Mouse (Mus musculus) limb, embryonic 12.5 days (tissue): ENCODE results near the gene Mertk. TPM values are rescaled to one million over a fixed set of nuclear protein-coding genes. Genes with fewer than 3 reads are reported as not detected.
A peak's percentile ranks its signal among the peaks of the same experiment; 100 is the strongest.

Experiments used
- ATAC-seq: fragments of 200-750 bp; cut with Nextera tagmentation; 2 replicates; pipeline ENCODE4 v1.8.0; 2017; ENCODE audit warnings: low read depth, moderate TSS enrichment; ENCODE audit not compliant: insufficient number of reproducible peaks, insufficient read depth, low FRiP score, low TSS enrichment
- H3K27ac ChIP-seq: fragments of 300-500 bp; sonication (generic); 2 replicates; pipeline ENCODE4 v1.5.1; 2016; ENCODE audit warnings: mild to moderate bottlenecking, moderate library complexity
- H3K27me3 ChIP-seq: fragments of 300-500 bp; sonication (generic); 2 replicates; pipeline ENCODE4 v1.6.1; 2016; ENCODE audit warnings: mild to moderate bottlenecking, moderate library complexity
- H3K36me3 ChIP-seq: fragments of 300-500 bp; sonication (generic); 2 replicates; pipeline ENCODE4 v1.6.1; 2016; ENCODE audit warnings: mild to moderate bottlenecking, moderate library complexity
- H3K4me1 ChIP-seq: fragments of 300-500 bp; sonication (generic); replicated peaks from 2 replicates; pipeline ENCODE4 v1.6.1; 2016
- H3K4me2 ChIP-seq: fragments of 300-500 bp; sonication (generic); 2 replicates; pipeline ENCODE4 v1.6.1; 2016; ENCODE audit warnings: mild to moderate bottlenecking, moderate library complexity
- H3K4me3 ChIP-seq: fragments of 300-500 bp; sonication (generic); replicated peaks from 2 replicates; pipeline ENCODE4 v1.5.1; 2016; ENCODE audit warnings: mild to moderate bottlenecking
- H3K9ac ChIP-seq: fragments of 300-500 bp; sonication (generic); replicated peaks from 2 replicates; pipeline ENCODE4 v1.6.1; 2016; ENCODE audit warnings: mild to moderate bottlenecking, moderate library complexity
- H3K9me3 ChIP-seq: fragments of 300-500 bp; sonication (generic); 2 replicates; pipeline ENCODE4 v1.6.1; 2016; ENCODE audit warnings: mild to moderate bottlenecking, moderate library complexity
- WGBS: fragments of 180-500 bp; shearing (Covaris S2); methylation state at CpG from one replicate; pipeline ENCODE4 v1.1.7; 2016; 5-methylcytosine and 5-hydroxymethylcytosine counted together
- polyA plus RNA-seq: library from polyadenylated mRNA; unstranded; fragments of >200 nt; fragmentation: Nextera tagmentation; extraction: Ambion mirVana; gene quantifications from 2 replicates; pipeline ENCODE4 v1.2.1, GENCODE M21; 2016

Gene Mertk
- polyA plus RNA-seq, 1 experiment from 2014 or later: 20.0 TPM

- H3K4me2 ChIP-seq: no peak overlapping the region
- no peak overlapping the region for H3K9ac ChIP-seq
- H3K27ac ChIP-seq: no peak overlapping the region
- peaks cover 8% of the 10 kb centered on the region for H3K4me1 ChIP-seq
- ATAC-seq: no peak
- H3K27me3 ChIP-seq: no peaks in the 10 kb centered on the region
- H3K4me3 ChIP-seq: no peak overlapping the region
- peaks cover 8% of the 10 kb centered on the region for H3K9me3 ChIP-seq
- WGBS: 90% methylated on average over 5 of the region's 5 CpGs
- H3K36me3 ChIP-seq: peaks cover 39% of the 10 kb centered on the region
These were observed 23.5 kb downstream of the Mertk start for GRCm38 (mm10) chr2:128722106-128722710.

GRCm38 (mm10) chr2:128726067-128726466 is 27.3 kb downstream of the Mertk start:
- no peak overlapping the region for H3K4me3 ChIP-seq
- peaks cover 13% of the 10 kb centered on the region for H3K4me1 ChIP-seq
- no peak overlapping the region for H3K4me2 ChIP-seq
- peaks cover 44% of the 10 kb centered on the region for H3K36me3 ChIP-seq
- 79% methylated on average over 5 of the region's 5 CpGs for WGBS
- ATAC-seq: no peak
- no peak overlapping the region for H3K27ac ChIP-seq
- H3K9ac ChIP-seq: no peak overlapping the region
- H3K27me3 ChIP-seq: no peaks in the 10 kb centered on the region
- H3K9me3 ChIP-seq: peaks cover 3% of the 10 kb centered on the region

- Histone ChIP-seq H3K4me2 (no peak overlapping the region), H3K9me3 (no peaks in the 10 kb centered on the region), H3K9ac (no peak overlapping the region), H3K4me3 (no peak overlapping the region), H3K36me3 (peaks cover 44% of the 10 kb centered on the region), H3K27ac (no peak overlapping the region), H3K4me1 (peaks cover 14% of the 10 kb centered on the region), H3K27me3 (no peaks in the 10 kb centered on the region)
- no peak for ATAC-seq
- WGBS: 86% methylated on average over 7 of the region's 7 CpGs
These were observed 27.9 kb downstream of the Mertk start for GRCm38 (mm10) chr2:128726626-128727025.

- peaks cover 54% of the 10 kb centered on the region for H3K36me3 ChIP-seq
- no peaks in the 10 kb centered on the region for H3K9me3 ChIP-seq
- no peak overlapping the region for H3K9ac ChIP-seq
- H3K4me3 ChIP-seq: no peak overlapping the region
- H3K4me1 ChIP-seq: peaks cover 17% of the 10 kb centered on the region
- WGBS: 56% methylated on average over 3 of the region's 3 CpGs
- ATAC-seq: no peak
- no peaks in the 10 kb centered on the region for H3K27me3 ChIP-seq
- 0 out of 2 replicates have a peak overlapping the region, but pooled peaks have one; percentile 17 for H3K27ac ChIP-seq
- no peak overlapping the region for H3K4me2 ChIP-seq
These were observed 28.8 kb downstream of the Mertk start for GRCm38 (mm10) chr2:128727552-128727951.

GRCm38 (mm10) chr2:128728066-128728465 is 29.3 kb downstream of the Mertk start:
- WGBS: 91% methylated on average over 4 of the region's 4 CpGs
- H3K4me3 ChIP-seq: no peak overlapping the region
- ATAC-seq: no peak
- H3K27ac ChIP-seq: no peak overlapping the region
- peaks cover 18% of the 10 kb centered on the region for H3K4me1 ChIP-seq
- peaks cover 57% of the 10 kb centered on the region for H3K36me3 ChIP-seq
- H3K9ac ChIP-seq: no peak overlapping the region
- H3K27me3 ChIP-seq: no peaks in the 10 kb centered on the region
- H3K9me3 ChIP-seq: no peaks in the 10 kb centered on the region
- H3K4me2 ChIP-seq: no peak overlapping the region

- Histone ChIP-seq H3K36me3 (peaks cover 50% of the 10 kb centered on the region), H3K4me2 (no peak overlapping the region), H3K4me1 (peaks cover 26% of the 10 kb centered on the region), H3K27ac (peak overlapping the region; percentile 19; the same call in 1 of the 2 replicates), H3K4me3 (no peak overlapping the region), H3K9ac (no peak overlapping the region), H3K9me3 (no peaks in the 10 kb centered on the region), H3K27me3 (no peaks in the 10 kb centered on the region)
- WGBS: 21% methylated on average over 7 of the region's 7 CpGs
- no peak for ATAC-seq
These were observed 30.4 kb downstream of the Mertk start for GRCm38 (mm10) chr2:128729141-128729540.

- 64% methylated on average over 10 of the region's 10 CpGs for WGBS
- no peak for ATAC-seq
- Histone ChIP-seq H3K4me2 (no peak overlapping the region), H3K27me3 (no peaks in the 10 kb centered on the region), H3K27ac (no peak overlapping the region), H3K9me3 (no peaks in the 10 kb centered on the region), H3K4me3 (no peak overlapping the region), H3K9ac (no peak overlapping the region), H3K4me1 (peaks cover 39% of the 10 kb centered on the region), H3K36me3 (peaks cover 65% of the 10 kb centered on the region)
These were observed 32.8 kb downstream of the Mertk start for GRCm38 (mm10) chr2:128731514-128731913.

GRCm38 (mm10) chr2:128731951-128732350 is 33.2 kb downstream of the Mertk start:
- Histone ChIP-seq H3K27ac (no peak overlapping the region), H3K27me3 (no peaks in the 10 kb centered on the region), H3K9ac (no peak overlapping the region), H3K4me1 (peaks cover 39% of the 10 kb centered on the region), H3K9me3 (no peaks in the 10 kb centered on the region), H3K4me3 (no peak overlapping the region), H3K4me2 (no peak overlapping the region), H3K36me3 (peaks cover 70% of the 10 kb centered on the region)
- WGBS: 78% methylated on average over 1 of the region's 1 CpGs
- no peak for ATAC-seq

GRCm38 (mm10) chr2:128735089-128735488 is 36.3 kb downstream of the Mertk start:
- Histone ChIP-seq H3K4me3 (no peak overlapping the region), H3K27ac (no peak overlapping the region), H3K27me3 (no peaks in the 10 kb centered on the region), H3K4me2 (no peak overlapping the region), H3K4me1 (peaks cover 27% of the 10 kb centered on the region), H3K9me3 (no peaks in the 10 kb centered on the region), H3K36me3 (peaks cover 85% of the 10 kb centered on the region), H3K9ac (no peak overlapping the region)
- WGBS: 32% methylated on average over 3 of the region's 3 CpGs
- ATAC-seq: no peak

GRCm38 (mm10) chr2:128737051-128737450 is 38.3 kb downstream of the Mertk start:
- no peak overlapping the region for H3K4me2 ChIP-seq
- no peak overlapping the region for H3K4me3 ChIP-seq
- 91% methylated on average over 2 of the region's 2 CpGs for WGBS
- H3K4me1 ChIP-seq: peaks cover 23% of the 10 kb centered on the region
- H3K36me3 ChIP-seq: peaks cover 67% of the 10 kb centered on the region
- no peak for ATAC-seq
- no peak overlapping the region for H3K27ac ChIP-seq
- H3K9me3 ChIP-seq: no peaks in the 10 kb centered on the region
- no peak overlapping the region for H3K9ac ChIP-seq
- no peaks in the 10 kb centered on the region for H3K27me3 ChIP-seq

- no peaks in the 10 kb centered on the region for H3K9me3 ChIP-seq
- H3K27ac ChIP-seq: no peak overlapping the region
- H3K27me3 ChIP-seq: no peaks in the 10 kb centered on the region
- H3K36me3 ChIP-seq: peaks cover 67% of the 10 kb centered on the region
- ATAC-seq: no peak
- no peak overlapping the region for H3K4me2 ChIP-seq
- no peak overlapping the region for H3K4me3 ChIP-seq
- peaks cover 23% of the 10 kb centered on the region for H3K4me1 ChIP-seq
- WGBS: 87% methylated on average over 4 of the region's 4 CpGs
- no peak overlapping the region for H3K9ac ChIP-seq
These were observed 39.0 kb downstream of the Mertk start for GRCm38 (mm10) chr2:128737796-128738195.

- H3K27me3 ChIP-seq: no peaks in the 10 kb centered on the region
- H3K9ac ChIP-seq: no peak overlapping the region
- WGBS: 86% methylated on average over 10 of the region's 10 CpGs
- no peak for ATAC-seq
- peaks cover 21% of the 10 kb centered on the region; the same call in 1 of the 2 replicates for H3K4me1 ChIP-seq
- no peaks in the 10 kb centered on the region for H3K9me3 ChIP-seq
- H3K36me3 ChIP-seq: peaks cover 71% of the 10 kb centered on the region
- H3K27ac ChIP-seq: no peak overlapping the region
- no peak overlapping the region for H3K4me3 ChIP-seq
- H3K4me2 ChIP-seq: no peak overlapping the region
These were observed 40.0 kb downstream of the Mertk start for GRCm38 (mm10) chr2:128738725-128739258.
